Mouse (Mus musculus): ENCODE results near the gene Cdk8. TPM values are rescaled to one million over a fixed set of nuclear protein-coding genes. Genes with fewer than 3 reads are reported as not detected.

Gene Cdk8
- polyA plus RNA-seq, 1 experiment from 2014 or later = 30.8 TPM

DNA sequence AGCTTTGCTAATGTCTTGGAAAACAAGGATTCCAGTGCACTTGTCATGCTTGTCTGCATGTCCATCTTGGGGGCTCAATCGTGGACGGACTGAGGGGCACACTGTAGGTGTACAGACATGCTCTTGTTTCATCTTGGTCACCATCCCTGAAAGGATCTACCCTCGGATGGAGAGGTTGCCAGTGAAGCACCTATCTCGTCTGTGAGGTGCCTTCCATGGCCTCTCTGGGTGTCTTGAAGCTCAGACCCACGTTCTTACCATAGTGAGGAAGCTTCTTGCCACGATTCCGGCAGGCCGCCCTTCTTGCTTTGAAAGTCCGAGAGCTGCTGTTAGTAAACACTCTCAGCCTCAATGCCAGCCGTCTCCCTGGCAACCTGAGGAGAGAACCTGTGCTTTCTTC, 56.4 kb downstream of the Cdk8 start:
- H3K4me1 ChIP-seq = no peaks in the 10 kb centered on the region
- WGBS = 94% methylated on average over 10 of the region's 10 CpGs
- no peaks in the 10 kb centered on the region for H3K9me3 ChIP-seq
- no peak for ATAC-seq (ENCODE audit: insufficient number of reproducible peaks, insufficient read depth, low FRiP score, low TSS enrichment)
- H3K4me3 ChIP-seq = no peak overlapping the region
- H3K4me2 ChIP-seq (replicated peaks) = no peak overlapping the region
- H3K36me3 ChIP-seq = peaks cover 43% of the 10 kb centered on the region
- no peaks in the 10 kb centered on the region for H3K27me3 ChIP-seq
- H3K27ac ChIP-seq = no peak overlapping the region
- no peak overlapping the region for H3K9ac ChIP-seq

GRCm38 (mm10) chr5:146288048-146288501, 57.0 kb downstream of the Cdk8 start:
- H3K9me3 ChIP-seq = no peaks in the 10 kb centered on the region
- no peak overlapping the region for H3K4me3 ChIP-seq
- no peak for ATAC-seq (ENCODE audit: insufficient number of reproducible peaks, insufficient read depth, low FRiP score, low TSS enrichment)
- H3K27me3 ChIP-seq = no peaks in the 10 kb centered on the region
- no peaks in the 10 kb centered on the region for H3K4me1 ChIP-seq
- H3K4me2 ChIP-seq (replicated peaks) = no peak overlapping the region
- no peak overlapping the region for H3K9ac ChIP-seq
- peaks cover 41% of the 10 kb centered on the region for H3K36me3 ChIP-seq
- no peak overlapping the region for H3K27ac ChIP-seq
- 87% methylated on average over 13 of the region's 13 CpGs for WGBS

GRCm38 (mm10) chr5:146289921-146290320, 58.9 kb downstream of the Cdk8 start:
- Histone ChIP-seq H3K9ac (no peak overlapping the region), H3K4me3 (no peak overlapping the region), H3K27ac (no peak overlapping the region), H3K9me3 (no peaks in the 10 kb centered on the region), H3K4me2 (replicated peaks) (no peak overlapping the region), H3K27me3 (no peaks in the 10 kb centered on the region), H3K36me3 (peaks cover 46% of the 10 kb centered on the region), H3K4me1 (no peaks in the 10 kb centered on the region)
- ATAC-seq (ENCODE audit: insufficient number of reproducible peaks, insufficient read depth, low FRiP score, low TSS enrichment) = no peak
- WGBS = 76% methylated on average over 7 of the region's 7 CpGs

DNA sequence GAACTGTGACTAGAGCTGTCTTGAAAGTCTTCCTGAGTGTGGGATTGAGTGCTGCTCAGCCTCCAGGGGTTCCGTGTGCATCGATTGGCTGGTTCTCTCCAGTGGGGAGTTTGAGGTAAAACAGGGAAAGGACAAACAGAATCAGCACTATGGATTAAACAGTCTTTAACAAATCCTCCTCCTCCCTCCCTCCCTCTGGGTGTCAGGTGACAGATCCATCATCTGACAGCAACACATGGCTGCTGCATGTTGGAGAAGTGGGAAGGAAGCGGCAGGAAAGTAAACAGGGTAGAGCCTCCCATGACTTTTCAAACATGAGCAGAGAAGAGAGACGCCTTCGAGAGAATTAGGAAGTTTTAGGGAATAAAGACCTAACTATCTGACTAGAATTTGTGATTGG, 59.4 kb downstream of the Cdk8 start:
- ATAC-seq (ENCODE audit: insufficient number of reproducible peaks, insufficient read depth, low FRiP score, low TSS enrichment) = no peak
- Histone ChIP-seq H3K36me3 (peaks cover 46% of the 10 kb centered on the region), H3K27ac (no peak overlapping the region), H3K27me3 (no peaks in the 10 kb centered on the region), H3K9ac (no peak overlapping the region), H3K4me3 (no peak overlapping the region), H3K9me3 (no peaks in the 10 kb centered on the region), H3K4me2 (replicated peaks) (no peak overlapping the region), H3K4me1 (no peaks in the 10 kb centered on the region)
- 88% methylated on average over 5 of the region's 5 CpGs for WGBS

GRCm38 (mm10) chr5:146291560-146291959, 60.5 kb downstream of the Cdk8 start:
- Histone ChIP-seq H3K4me3 (no peak overlapping the region), H3K9ac (no peak overlapping the region), H3K9me3 (no peaks in the 10 kb centered on the region), H3K27ac (no peak overlapping the region), H3K4me2 (replicated peaks) (no peak overlapping the region), H3K27me3 (no peaks in the 10 kb centered on the region), H3K36me3 (peaks cover 48% of the 10 kb centered on the region), H3K4me1 (no peaks in the 10 kb centered on the region)
- no peak for ATAC-seq (ENCODE audit: insufficient number of reproducible peaks, insufficient read depth, low FRiP score, low TSS enrichment)
- 87% methylated on average over 5 of the region's 5 CpGs for WGBS

- 90% methylated on average over 5 of the region's 5 CpGs for WGBS
Measured at GRCm38 (mm10) chr5:146292896-146293680, 62.1 kb downstream of the Cdk8 start.

GRCm38 (mm10) chr5:146293919-146294700, 63.1 kb downstream of the Cdk8 start:
- H3K36me3 ChIP-seq = peaks cover 51% of the 10 kb centered on the region
- no peak overlapping the region for H3K4me2 ChIP-seq (replicated peaks)
- no peaks in the 10 kb centered on the region for H3K9me3 ChIP-seq
- no peak overlapping the region for H3K27ac ChIP-seq
- no peak overlapping the region for H3K4me3 ChIP-seq
- no peak overlapping the region for H3K9ac ChIP-seq
- ATAC-seq (ENCODE audit: insufficient number of reproducible peaks, insufficient read depth, low FRiP score, low TSS enrichment) = no peak
- no peaks in the 10 kb centered on the region for H3K27me3 ChIP-seq
- WGBS = 90% methylated on average over 11 of the region's 11 CpGs
- H3K4me1 ChIP-seq = no peaks in the 10 kb centered on the region

More at GRCm38 (mm10) chr5:146292896-146293680, 62.1 kb downstream of the Cdk8 start:
- no peak overlapping the region for H3K4me3 ChIP-seq
- no peak overlapping the region for H3K4me2 ChIP-seq (replicated peaks)
- no peaks in the 10 kb centered on the region for H3K4me1 ChIP-seq
- ATAC-seq (ENCODE audit: insufficient number of reproducible peaks, insufficient read depth, low FRiP score, low TSS enrichment) = no peak
- H3K9ac ChIP-seq = no peak overlapping the region
- H3K36me3 ChIP-seq = peaks cover 46% of the 10 kb centered on the region
- no peak overlapping the region for H3K27ac ChIP-seq
- H3K27me3 ChIP-seq = no peaks in the 10 kb centered on the region
- no peaks in the 10 kb centered on the region for H3K9me3 ChIP-seq

DNA sequence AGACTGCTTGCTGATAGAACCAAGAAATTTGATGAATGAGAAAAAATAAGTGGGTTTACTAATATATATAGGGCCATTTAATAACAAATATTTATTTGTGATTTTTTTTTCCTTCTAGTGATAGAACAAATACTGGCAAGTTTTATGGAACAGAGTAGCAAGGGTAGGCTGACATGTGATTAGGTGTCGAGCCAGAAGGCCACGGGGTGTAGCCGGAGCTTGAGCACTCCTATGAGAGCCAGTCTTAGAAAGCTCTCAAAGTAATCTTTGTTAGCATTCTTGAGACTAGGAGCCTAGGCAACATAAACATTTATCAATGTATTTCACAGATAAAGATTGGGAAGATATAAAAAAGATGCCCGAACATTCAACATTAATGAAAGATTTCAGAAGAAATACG, 63.8 kb downstream of the Cdk8 start:
- 93% methylated on average over 5 of the region's 5 CpGs for WGBS
- Histone ChIP-seq H3K9me3 (no peaks in the 10 kb centered on the region), H3K36me3 (peaks cover 55% of the 10 kb centered on the region), H3K4me2 (replicated peaks) (no peak overlapping the region), H3K4me1 (no peaks in the 10 kb centered on the region), H3K27me3 (no peaks in the 10 kb centered on the region), H3K9ac (no peak overlapping the region), H3K27ac (no peak overlapping the region), H3K4me3 (no peak overlapping the region)
- ATAC-seq (ENCODE audit: insufficient number of reproducible peaks, insufficient read depth, low FRiP score, low TSS enrichment) = no peak

DNA sequence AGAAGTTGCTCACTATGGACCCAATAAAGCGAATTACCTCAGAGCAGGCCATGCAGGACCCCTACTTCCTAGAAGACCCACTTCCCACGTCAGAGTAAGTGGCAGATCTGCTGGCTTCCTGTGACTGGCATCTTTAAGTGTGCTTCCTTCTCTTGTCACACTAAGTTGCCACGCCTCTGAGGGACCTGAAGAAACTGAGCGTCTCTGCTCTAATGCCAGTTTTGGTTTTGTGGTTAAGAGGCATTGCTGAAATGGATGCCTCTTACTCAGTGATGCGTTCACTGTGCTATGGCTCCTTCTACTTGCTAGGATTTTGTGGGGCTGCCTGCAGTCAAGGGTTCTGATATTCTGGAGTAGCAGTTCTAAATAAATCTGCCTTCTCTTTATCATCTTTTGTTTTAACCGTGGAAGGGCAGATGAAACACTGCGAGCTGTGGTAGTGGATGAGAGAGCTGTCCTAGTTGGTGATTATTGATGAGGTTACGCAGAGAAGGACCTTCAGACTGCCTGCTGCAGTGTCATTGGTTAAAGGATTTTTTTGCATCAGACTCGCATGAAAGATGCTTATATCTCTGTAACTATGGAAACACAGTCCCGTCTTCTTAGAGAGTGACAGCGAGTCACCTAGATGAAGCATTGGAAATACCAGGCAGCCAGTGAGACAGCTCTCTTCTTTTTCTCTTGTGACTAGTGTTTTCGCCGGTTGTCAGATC, 67.9 kb downstream of the Cdk8 start:
- ATAC-seq (ENCODE audit: insufficient number of reproducible peaks, insufficient read depth, low FRiP score, low TSS enrichment) = no peak
- Histone ChIP-seq H3K27me3 (no peaks in the 10 kb centered on the region), H3K4me3 (no peak overlapping the region), H3K36me3 (peaks cover 56% of the 10 kb centered on the region), H3K27ac (no peak overlapping the region), H3K4me1 (no peaks in the 10 kb centered on the region), H3K4me2 (replicated peaks) (no peak overlapping the region), H3K9me3 (no peaks in the 10 kb centered on the region), H3K9ac (no peak overlapping the region)
- WGBS = 89% methylated on average over 13 of the region's 13 CpGs

- no peak overlapping the region for H3K4me2 ChIP-seq (replicated peaks)
- no peaks in the 10 kb centered on the region for H3K9me3 ChIP-seq
- H3K4me1 ChIP-seq = no peaks in the 10 kb centered on the region
- no peak overlapping the region for H3K4me3 ChIP-seq
- H3K9ac ChIP-seq = no peak overlapping the region
- no peak for ATAC-seq (ENCODE audit: insufficient number of reproducible peaks, insufficient read depth, low FRiP score, low TSS enrichment)
- no peaks in the 10 kb centered on the region for H3K27me3 ChIP-seq
- WGBS = 89% methylated on average over 8 of the region's 8 CpGs
- peaks cover 56% of the 10 kb centered on the region for H3K36me3 ChIP-seq
- H3K27ac ChIP-seq = no peak overlapping the region
Measured at GRCm38 (mm10) chr5:146299520-146299870, 68.5 kb downstream of the Cdk8 start.

GRCm38 (mm10) chr5:146303470-146303869, 72.4 kb downstream of the Cdk8 start:
- no peak for ATAC-seq (ENCODE audit: insufficient number of reproducible peaks, insufficient read depth, low FRiP score, low TSS enrichment)
- WGBS = 87% methylated on average over 5 of the region's 5 CpGs
- Histone ChIP-seq H3K4me3 (no peak overlapping the region), H3K27ac (no peak overlapping the region), H3K4me1 (no peaks in the 10 kb centered on the region), H3K36me3 (peaks cover 37% of the 10 kb centered on the region), H3K9me3 (no peaks in the 10 kb centered on the region), H3K9ac (no peak overlapping the region), H3K4me2 (replicated peaks) (no peak overlapping the region), H3K27me3 (no peaks in the 10 kb centered on the region)
